19 mouse cellular contexts compared by ENCODE assay signal in the genomic region with DNA sequence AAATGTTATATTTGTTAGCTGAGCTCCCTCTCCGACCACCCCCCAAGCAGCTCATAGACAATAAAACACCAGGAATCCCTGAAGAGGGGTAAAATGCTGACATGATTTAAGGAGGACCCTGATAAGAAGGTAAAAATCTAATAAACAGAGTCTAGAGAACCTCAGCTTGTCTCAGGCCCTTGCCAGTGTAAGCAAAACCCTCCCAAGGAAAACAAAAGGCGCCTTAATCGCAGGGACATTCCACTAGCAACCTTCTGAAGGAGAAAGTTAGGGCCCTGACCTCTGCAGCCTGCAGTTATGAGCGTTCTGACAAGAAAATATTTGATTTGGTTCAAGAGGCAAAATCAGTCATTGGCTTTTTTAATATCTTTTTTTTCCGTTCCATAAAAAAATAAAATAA.
DNase-seq lines count a peak whose midpoint lies in the region; ATAC-seq and TF ChIP-seq lines count a peak whose summit lies in the region.
"Had no signal": no experiment of that assay in that cellular context is flagged by ENCODE, and none has a peak within 500 bp of the region (broad histone marks: within the 10 kb centered on the region; RNA-seq: fewer than 3 reads in every experiment).

No protein-coding gene starts in this region.

- ATAC-seq in neural tube, embryonic 14.5 days (ENCODE audit: low read depth), result no peak
- no peak for ATAC-seq in neural tube, embryonic 15.5 days (ENCODE audit: low FRiP score)
- 0 out of 2 replicates have a peak, but pooled peaks have one; percentile 21 for ATAC-seq in kidney, postnatal 0 days (replicated peaks; ENCODE audit: low FRiP score, low read depth)
- ATAC-seq in lung, postnatal 0 days, result no peak
- ATAC-seq in stomach, postnatal 0 days (ENCODE audit: low FRiP score, low TSS enrichment), result no peak
- no peak for ATAC-seq in megakaryocyte progenitor cell, adult 5-6 weeks (replicated peaks; ENCODE audit: poor library complexity)
- ATAC-seq: intestine, embryonic 15.5 days had no signal

- WGBS in neural tube, embryonic 14.5 days, result 51% methylated on average over 5 of the region's 5 CpGs
- WGBS in neural tube, embryonic 15.5 days, result 55% methylated on average over 5 of the region's 5 CpGs
- 29% methylated on average over 5 of the region's 5 CpGs for WGBS in kidney, postnatal 0 days
- WGBS in lung, postnatal 0 days, result 41% methylated on average over 5 of the region's 5 CpGs
- WGBS in stomach, postnatal 0 days, result 47% methylated on average over 5 of the region's 5 CpGs

- H3K9me3 ChIP-seq in neural tube, embryonic 14.5 days (ENCODE audit: control insufficient read depth, low read length), result no peaks in the 10 kb centered on the region
- no peaks in the 10 kb centered on the region for H3K9me3 ChIP-seq in neural tube, embryonic 15.5 days (replicated peaks)
- no peaks in the 10 kb centered on the region for H3K9me3 ChIP-seq in kidney, postnatal 0 days (replicated peaks; ENCODE audit: low read length)
- no peaks in the 10 kb centered on the region for H3K9me3 ChIP-seq in lung, postnatal 0 days (ENCODE audit: low read length)
- no peaks in the 10 kb centered on the region for H3K9me3 ChIP-seq in stomach, postnatal 0 days (ENCODE audit: control insufficient read depth, low read length)
- H3K9me3 ChIP-seq: forebrain, embryonic 12.5 days; intestine, embryonic 15.5 days; limb, embryonic 12.5 days had no signal

- DNase-seq in adrenal gland, adult 2 months, result peak; percentile 4
- DNase-seq in adrenal gland, postnatal 14 days, result no peak
- peak; percentile 85 for DNase-seq in kidney, postnatal 0 days (ENCODE audit: low spot score)
- no peak for DNase-seq in lung, postnatal 0 days (ENCODE audit: low spot score)
- no peak for DNase-seq in stomach, postnatal 0 days (ENCODE audit: low spot score)
- DNase-seq: adrenal gland, adult 8-10 months; cerebellum, adult 11-12 months; gastrocnemius, postnatal 25 days; layer of hippocampus, adult 9-11 months; right cerebral cortex, postnatal 14 days; thymus, postnatal 14 days had no signal

- H3K4me2 ChIP-seq in neural tube, embryonic 14.5 days (ENCODE audit: low read depth, low read length), result no peak overlapping the region
- no peak overlapping the region for H3K4me2 ChIP-seq in neural tube, embryonic 15.5 days
- peak overlapping the region; percentile 2; the same call in 1 of the 2 replicates for H3K4me2 ChIP-seq in kidney, postnatal 0 days (ENCODE audit: low read length)
- H3K4me2 ChIP-seq in lung, postnatal 0 days (replicated peaks; ENCODE audit: low read depth, low read length), result no peak overlapping the region
- H3K4me2 ChIP-seq in stomach, postnatal 0 days (replicated peaks; ENCODE audit: low read depth), result no peak overlapping the region
- H3K4me2 ChIP-seq: forebrain, embryonic 12.5 days; hindbrain, embryonic 14.5 days; intestine, embryonic 15.5 days; limb, embryonic 12.5 days had no signal

- peak overlapping the region; percentile 1; the same call in 1 of the 2 replicates for H3K27ac ChIP-seq in neural tube, embryonic 14.5 days (ENCODE audit: low read depth, low read length)
- no peak overlapping the region for H3K27ac ChIP-seq in neural tube, embryonic 15.5 days (replicated peaks)
- peak overlapping the region; percentile 64 for H3K27ac ChIP-seq in kidney, postnatal 0 days
- H3K27ac ChIP-seq in lung, postnatal 0 days (ENCODE audit: low read length), result no peak overlapping the region
- no peak overlapping the region for H3K27ac ChIP-seq in stomach, postnatal 0 days (replicated peaks)
- H3K27ac ChIP-seq: forebrain, embryonic 12.5 days; hindbrain, embryonic 14.5 days; intestine, embryonic 15.5 days; limb, embryonic 12.5 days; liver, embryonic 14.5 days had no signal

- no peak overlapping the region for H3K4me3 ChIP-seq in neural tube, embryonic 14.5 days (ENCODE audit: low read depth, low read length)
- H3K4me3 ChIP-seq in neural tube, embryonic 15.5 days (replicated peaks), result no peak overlapping the region
- no peak overlapping the region for H3K4me3 ChIP-seq in kidney, postnatal 0 days (replicated peaks; ENCODE audit: low read depth, low read length)
- no peak overlapping the region for H3K4me3 ChIP-seq in lung, postnatal 0 days (ENCODE audit: low read depth, low read length)
- no peak overlapping the region for H3K4me3 ChIP-seq in stomach, postnatal 0 days (ENCODE audit: low read depth, low read length)
- H3K4me3 ChIP-seq: forebrain, embryonic 12.5 days; intestine, embryonic 15.5 days; limb, embryonic 12.5 days had no signal

- TF ChIP-seq EP300 in lung, postnatal 0 days (IDR thresholded peaks at IDR 0.05), result no peak
- TF ChIP-seq EP300 in stomach, postnatal 0 days (optimal IDR thresholded peaks at IDR 0.05), result no peak

- H3K27me3 ChIP-seq in neural tube, embryonic 14.5 days (ENCODE audit: control insufficient read depth, insufficient read depth, low read length), result no peaks in the 10 kb centered on the region
- H3K27me3 ChIP-seq in neural tube, embryonic 15.5 days (replicated peaks), result no peaks in the 10 kb centered on the region
- H3K27me3 ChIP-seq in kidney, postnatal 0 days (ENCODE audit: insufficient read depth, low read length), result no peaks in the 10 kb centered on the region
- H3K27me3 ChIP-seq in lung, postnatal 0 days (replicated peaks; ENCODE audit: insufficient read depth, low read length), result no peaks in the 10 kb centered on the region
- H3K27me3 ChIP-seq in stomach, postnatal 0 days (ENCODE audit: control insufficient read depth, insufficient read depth, low read length), result no peaks in the 10 kb centered on the region
- H3K27me3 ChIP-seq: forebrain, embryonic 12.5 days; intestine, embryonic 15.5 days; limb, embryonic 12.5 days had no signal

- H3K9ac ChIP-seq in neural tube, embryonic 14.5 days (replicated peaks; ENCODE audit: low read depth, low read length), result no peak overlapping the region; the same call in 1 of the 2 replicates
- no peak overlapping the region for H3K9ac ChIP-seq in neural tube, embryonic 15.5 days (replicated peaks)
- no peak overlapping the region for H3K9ac ChIP-seq in kidney, postnatal 0 days (ENCODE audit: low read depth, low read length)
- no peak overlapping the region for H3K9ac ChIP-seq in lung, postnatal 0 days (replicated peaks; ENCODE audit: low read depth)
- H3K9ac ChIP-seq in stomach, postnatal 0 days (ENCODE audit: low read length), result no peak overlapping the region
- H3K9ac ChIP-seq: forebrain, embryonic 12.5 days; hindbrain, embryonic 14.5 days; intestine, embryonic 15.5 days; limb, embryonic 12.5 days; liver, embryonic 14.5 days had no signal

- TF ChIP-seq CTCF in kidney, postnatal 0 days (IDR thresholded peaks at IDR 0.05; ENCODE audit: low read depth), result no peak
- TF ChIP-seq CTCF in lung, postnatal 0 days (IDR thresholded peaks at IDR 0.05), result no peak
- TF ChIP-seq CTCF in stomach, postnatal 0 days (IDR thresholded peaks at IDR 0.05; ENCODE audit: low read depth), result no peak

- H3K36me3 ChIP-seq in neural tube, embryonic 14.5 days (ENCODE audit: control insufficient read depth, insufficient read depth, low read length), result no peaks in the 10 kb centered on the region
- H3K36me3 ChIP-seq in neural tube, embryonic 15.5 days, result no peaks in the 10 kb centered on the region
- no peaks in the 10 kb centered on the region for H3K36me3 ChIP-seq in kidney, postnatal 0 days (ENCODE audit: insufficient read depth, low read length)
- H3K36me3 ChIP-seq in lung, postnatal 0 days (ENCODE audit: insufficient read depth, low read length), result no peaks in the 10 kb centered on the region
- H3K36me3 ChIP-seq in stomach, postnatal 0 days (ENCODE audit: control insufficient read depth, insufficient read depth, low read length), result no peaks in the 10 kb centered on the region
- H3K36me3 ChIP-seq: forebrain, embryonic 12.5 days; intestine, embryonic 15.5 days; limb, embryonic 12.5 days had no signal

- 0 out of 2 replicates have a peak, but pooled peaks cover 6% of the 10 kb centered on the region for H3K4me1 ChIP-seq in neural tube, embryonic 14.5 days (ENCODE audit: control insufficient read depth, insufficient read depth, low read length)
- peaks cover 6% of the 10 kb centered on the region; the same call in 1 of the 2 replicates for H3K4me1 ChIP-seq in neural tube, embryonic 15.5 days
- 0 out of 2 replicates have a peak, but pooled peaks cover 2% of the 10 kb centered on the region for H3K4me1 ChIP-seq in kidney, postnatal 0 days (replicated peaks; ENCODE audit: insufficient read depth, low read length)
- H3K4me1 ChIP-seq in lung, postnatal 0 days (ENCODE audit: insufficient read depth, low read depth, low read length), result no peaks in the 10 kb centered on the region
- no peaks in the 10 kb centered on the region for H3K4me1 ChIP-seq in stomach, postnatal 0 days (replicated peaks; ENCODE audit: control insufficient read depth, insufficient read depth)
- H3K4me1 ChIP-seq: forebrain, embryonic 12.5 days; intestine, embryonic 15.5 days had no signal

Comparison
In these comparisons a context has a peak if more than half of its experiments do, and no peak if none do; other contexts are left out.
1. DNase-seq: peak in adrenal gland, adult 2 months (single experiment) and kidney, postnatal 0 days (single experiment); none in adrenal gland, postnatal 14 days (single experiment), lung, postnatal 0 days (single experiment) and stomach, postnatal 0 days (single experiment).
2. H3K27ac ChIP-seq: peak in neural tube, embryonic 14.5 days (single experiment) and kidney, postnatal 0 days (single experiment); none in neural tube, embryonic 15.5 days (single experiment), lung, postnatal 0 days (single experiment) and stomach, postnatal 0 days (single experiment).